Mouse (Mus musculus): ENCODE measurements around the gene Ablim1. TPM values are rescaled to one million over a fixed set of nuclear protein-coding genes. Genes with fewer than 3 reads are reported as not detected.

Gene Ablim1
- polyA plus RNA-seq (2015; fragmentation: Nextera tagmentation; extraction: Ambion mirVana), result 43.3 and 47.5 TPM in 2 replicates

GRCm38 (mm10) chr19:57314346-57315012 lies at the start of gene Ablim1:
Gene Ablim1, minus strand, starts transcription at chr19:57314919.

GRCm38 (mm10) chr19:57360341-57361130 lies 45.8 kb upstream of the Ablim1 start, which contains the start of gene Fam160b1:
Gene Fam160b1, plus strand, starts transcription at chr19:57360680.

GRCm38 (mm10) chr19:57007781-57008710 lies 306.7 kb downstream of the Ablim1 start, which contains the start of gene Afap1l2:
Gene Afap1l2, minus strand, starts transcription at chr19:57008228.

Other genes with a start within 250 kb of the Ablim1 start
- 12.0 and 12.6 TPM in 2 replicates for gene Fam160b1, start 45.8 kb upstream of the Ablim1 start, polyA plus RNA-seq (2015; fragmentation: Nextera tagmentation; extraction: Ambion mirVana)
- gene Trub1, start 138.0 kb upstream of the Ablim1 start, polyA plus RNA-seq (2015; fragmentation: Nextera tagmentation; extraction: Ambion mirVana), result 13.2 and 16.3 TPM in 2 replicates

All from neural tube, postnatal 0 days (tissue).